Mouse (Mus musculus) liver, postnatal 0 days (tissue): ENCODE data around the gene Cysltr1.

ENCODE experiments used
- CTCF ChIP-seq: sonication (generic); IDR thresholded peaks from 2 replicates; pipeline ENCODE4 v1.5.1; 2016; ENCODE audit warnings: antibody characterized with exemption, low read depth
- EP300 ChIP-seq: IDR thresholded peaks from 2 replicates; pipeline ENCODE4 v1.6.1; 2016; ENCODE audit warnings: antibody characterized with exemption, low read depth, mild to moderate bottlenecking

DNA sequence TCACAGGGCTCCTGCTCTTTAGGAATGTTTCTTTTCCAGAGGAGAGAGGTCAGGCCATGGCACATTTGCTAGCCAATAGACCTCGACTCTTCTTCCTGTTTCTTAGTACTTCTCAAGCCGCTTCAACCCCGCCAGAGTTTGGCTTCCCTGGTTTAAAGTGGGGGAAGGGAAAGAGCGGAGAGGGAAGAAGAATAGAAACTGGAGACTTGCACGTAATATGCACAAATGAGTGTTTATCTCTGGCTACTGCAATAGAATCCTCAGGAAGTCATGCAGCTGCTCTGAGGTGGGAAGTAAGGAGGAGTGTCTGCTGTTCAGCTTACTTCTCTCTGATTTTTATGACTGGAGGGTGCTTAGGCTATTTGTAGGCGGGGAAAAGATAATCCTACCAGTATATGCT is at the start of gene Cysltr1:
- TF ChIP-seq EP300 (no peak), CTCF (no peak)
